Mouse (Mus musculus): Measurements from ENCODE around the gene Defb26.

- TF ChIP-seq CTCF (IDR thresholded peaks at IDR 0.05; ENCODE audit: insufficient read depth, low read length): no peak
- TF ChIP-seq POLR2A (IDR thresholded peaks at IDR 0.05; ENCODE audit: borderline replicate concordance, extremely low read depth, low read depth, low read length): no peak
These were observed 30.5 kb upstream of the Defb26 start for GRCm38 (mm10) chr2:152541979-152542378.

Data from lung, adult 2 months (tissue).